Mouse (Mus musculus) stomach, embryonic 14.5 days (tissue): ENCODE data around the gene Ntpcr. TPM values are rescaled to one million over a fixed set of nuclear protein-coding genes. Genes with fewer than 3 reads are reported as not detected.

Experiments
- ATAC-seq: fragments of 200-750 bp; cut with Nextera tagmentation; 2 replicates; pipeline ENCODE4 v1.8.0; 2017; ENCODE audit warnings: low read depth, moderate TSS enrichment; ENCODE audit not compliant: insufficient number of reproducible peaks, insufficient read depth, low FRiP score
- H3K27ac ChIP-seq: fragments of 300-500 bp; sonication (generic); 2 replicates; pipeline ENCODE4 v1.5.1; 2014; ENCODE audit warnings: mild to moderate bottlenecking, low read length, moderate library complexity, mixed read lengths
- H3K27me3 ChIP-seq: fragments of 300-500 bp; sonication (generic); 2 replicates; pipeline ENCODE4 v1.6.1; 2014; ENCODE audit warnings: low read length, control low read depth, mixed read lengths; ENCODE audit not compliant: control insufficient read depth, insufficient read depth
- H3K36me3 ChIP-seq: fragments of 300-500 bp; sonication (generic); 2 replicates; pipeline ENCODE4 v1.6.1; 2014; ENCODE audit warnings: mild to moderate bottlenecking, control low read depth, low read length, moderate library complexity, mixed read lengths; ENCODE audit not compliant: control insufficient read depth, insufficient read depth
- H3K4me1 ChIP-seq: fragments of 300-500 bp; sonication (generic); 2 replicates; pipeline ENCODE4 v1.6.1; 2014; ENCODE audit warnings: low read length, control low read depth, mixed read lengths; ENCODE audit not compliant: control insufficient read depth, insufficient read depth
- H3K4me2 ChIP-seq: fragments of 300-500 bp; sonication (generic); replicated peaks from 2 replicates; pipeline ENCODE4 v1.6.1; 2014; ENCODE audit warnings: low read depth, low read length, control low read depth
- H3K4me3 ChIP-seq: fragments of 300-500 bp; sonication (generic); 2 replicates; pipeline ENCODE4 v1.5.1; 2014; ENCODE audit warnings: low read depth, low read length, control low read depth
- H3K9ac ChIP-seq: fragments of 300-500 bp; sonication (generic); replicated peaks from 2 replicates; pipeline ENCODE4 v1.6.1; 2014; ENCODE audit warnings: low read depth, mild to moderate bottlenecking, control low read depth, low read length, moderate library complexity, mixed read lengths
- H3K9me3 ChIP-seq: fragments of 300-500 bp; sonication (generic); 2 replicates; pipeline ENCODE4 v1.6.1; 2016; ENCODE audit warnings: low read depth, low read length, control low read depth; ENCODE audit not compliant: control insufficient read depth
- WGBS: fragments of 180-500 bp; shearing (Covaris S2); extraction: QIAGEN DNeasy Blood & Tissue Kit; methylation state at CpG from one replicate; pipeline ENCODE4 v1.1.7; 2014; 5-methylcytosine and 5-hydroxymethylcytosine counted together
- polyA plus RNA-seq: library from polyadenylated mRNA; unstranded; fragments of >200 nt; fragmentation: Nextera tagmentation; extraction: Ambion mirVana; gene quantifications from 2 replicates; pipeline ENCODE4 v1.2.1, GENCODE M21; 2014

The Ntpcr gene
- 34.5 and 37.1 TPM in 2 replicates for polyA plus RNA-seq

DNA sequence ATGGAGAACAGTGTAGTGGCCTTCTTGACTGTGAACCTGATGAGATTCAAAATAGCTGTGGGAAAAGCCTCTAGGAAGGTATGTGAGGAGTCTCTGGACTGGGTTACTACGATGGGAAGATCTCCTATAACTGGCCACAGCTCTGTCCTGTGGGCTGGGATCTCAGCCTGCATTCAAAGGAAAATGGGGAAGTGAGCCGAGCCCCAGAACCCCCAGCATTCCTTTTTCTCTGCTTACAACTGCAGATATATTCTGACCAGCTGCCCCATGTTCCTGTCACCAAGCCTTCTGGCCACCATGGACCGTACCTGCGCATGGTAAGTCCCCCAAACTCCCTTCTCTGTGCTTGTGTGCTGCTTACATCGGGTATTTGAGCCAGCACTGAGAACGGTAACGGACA is at the start of gene Ntpcr:
Gene Ntpcr (plus strand): TSS at position 218 of the 400 bp plus-strand sequence.
- WGBS: 76% methylated on average over 7 of the region's 7 CpGs
- no peaks in the 10 kb centered on the region for H3K27me3 ChIP-seq
- ATAC-seq: no peak

GRCm38 (mm10) chr8:125680851-125681408 is 48.8 kb upstream of the Ntpcr start:
- no peak overlapping the region for H3K9ac ChIP-seq
- H3K4me1 ChIP-seq: no peaks in the 10 kb centered on the region
- H3K9me3 ChIP-seq: no peaks in the 10 kb centered on the region
- no peaks in the 10 kb centered on the region for H3K36me3 ChIP-seq
- H3K27me3 ChIP-seq: no peaks in the 10 kb centered on the region
- no peak overlapping the region for H3K4me2 ChIP-seq
- H3K27ac ChIP-seq: no peak overlapping the region
- no peak overlapping the region for H3K4me3 ChIP-seq
- WGBS: 52% methylated on average over 8 of the region's 8 CpGs
- ATAC-seq: no peak

More for the DNA sequence above, at the start of gene Ntpcr:
- H3K4me2 ChIP-seq: no peak within 1 kb of the TSS
- H3K4me1 ChIP-seq: no peaks in the 10 kb centered on the region
- no peak within 1 kb of the TSS for H3K9ac ChIP-seq
- no peaks in the 10 kb centered on the region for H3K9me3 ChIP-seq
- H3K4me3 ChIP-seq: no peak within 1 kb of the TSS
- H3K36me3 ChIP-seq: no peaks in the 10 kb centered on the region
- H3K27ac ChIP-seq: no peak within 1 kb of the TSS

DNA sequence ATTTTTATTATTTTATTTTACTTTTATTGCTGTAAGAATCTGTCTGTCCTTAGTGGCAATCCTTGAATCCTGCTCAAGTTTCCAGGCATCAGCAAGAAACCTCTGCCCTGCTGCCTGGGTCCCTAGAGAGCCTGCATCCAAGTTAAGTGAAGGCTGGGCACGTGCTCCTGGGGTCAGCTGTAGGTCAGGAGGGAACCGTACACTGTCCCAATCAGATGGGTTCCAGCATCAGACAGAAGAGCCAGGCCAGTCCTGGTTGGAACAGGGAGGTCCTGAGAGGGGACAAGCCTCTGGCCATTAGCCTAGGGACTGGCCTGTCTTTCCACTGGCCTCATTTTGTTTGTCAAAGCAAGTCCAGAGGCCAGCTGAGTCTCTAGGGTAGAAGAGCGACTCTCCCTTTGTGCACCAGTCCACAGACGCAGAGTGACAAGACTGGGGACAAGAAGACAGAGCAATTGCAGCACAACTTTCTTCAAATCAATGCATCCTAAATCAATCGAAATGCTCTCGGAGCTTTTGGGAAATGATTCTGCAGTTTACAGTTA is 44.5 kb upstream of the Ntpcr start:
- H3K9me3 ChIP-seq: no peaks in the 10 kb centered on the region
- 61% methylated on average over 6 of the region's 6 CpGs for WGBS

GRCm38 (mm10) chr8:125686221-125686865 is 43.4 kb upstream of the Ntpcr start:
- Histone ChIP-seq H3K4me1 (no peaks in the 10 kb centered on the region), H3K36me3 (no peaks in the 10 kb centered on the region), H3K27ac (no peak overlapping the region), H3K4me2 (no peak overlapping the region), H3K9me3 (no peaks in the 10 kb centered on the region), H3K27me3 (no peaks in the 10 kb centered on the region), H3K9ac (no peak overlapping the region), H3K4me3 (no peak overlapping the region)
- WGBS: 55% methylated on average over 9 of the region's 9 CpGs
- ATAC-seq: no peak

More for the DNA sequence above, 44.5 kb upstream of the Ntpcr start:
- H3K4me3 ChIP-seq: no peak overlapping the region
- no peaks in the 10 kb centered on the region for H3K4me1 ChIP-seq
- H3K4me2 ChIP-seq: no peak overlapping the region
- H3K9ac ChIP-seq: no peak overlapping the region
- no peak overlapping the region for H3K27ac ChIP-seq
- H3K27me3 ChIP-seq: no peaks in the 10 kb centered on the region
- no peaks in the 10 kb centered on the region for H3K36me3 ChIP-seq
- no peak for ATAC-seq

DNA sequence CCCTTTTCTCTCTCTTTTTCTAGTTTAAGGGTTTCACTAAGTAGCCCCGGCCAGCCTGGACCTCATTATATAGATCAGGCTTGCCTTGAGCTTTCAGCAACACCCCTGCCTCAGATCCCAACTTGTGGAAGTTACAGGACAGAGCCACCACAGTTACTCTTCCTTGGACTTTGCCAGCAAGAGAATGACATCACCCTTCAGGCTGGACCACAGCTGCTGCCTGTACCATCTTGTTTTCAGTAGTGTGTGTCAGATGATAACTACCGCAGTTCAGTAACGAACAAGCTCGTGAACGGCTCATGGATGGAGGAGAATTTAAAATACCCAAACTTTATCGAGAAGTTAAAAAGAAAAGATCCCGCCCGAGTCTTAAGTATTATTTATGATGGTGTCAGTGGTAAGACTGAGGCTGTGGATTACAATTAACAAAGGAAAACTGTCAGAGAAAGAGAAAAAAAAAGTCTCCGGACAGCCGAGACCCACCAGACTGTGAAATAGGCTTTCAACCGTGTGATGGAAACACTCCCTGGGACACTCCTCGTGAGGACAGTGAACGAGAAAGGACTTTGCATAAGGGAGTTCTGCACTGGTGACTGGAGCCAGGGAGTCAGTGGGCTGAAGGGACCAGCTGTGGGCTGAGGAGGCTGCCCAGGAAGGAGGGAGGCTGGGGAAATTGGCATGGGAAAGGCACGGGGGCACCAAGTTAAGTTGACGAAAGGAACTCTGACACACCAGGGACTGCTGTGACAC is 39.4 kb upstream of the Ntpcr start:
- no peak for ATAC-seq
- Histone ChIP-seq H3K4me3 (no peak overlapping the region), H3K36me3 (no peaks in the 10 kb centered on the region), H3K4me2 (no peak overlapping the region), H3K27ac (no peak overlapping the region), H3K4me1 (no peaks in the 10 kb centered on the region), H3K9ac (no peak overlapping the region), H3K9me3 (no peaks in the 10 kb centered on the region), H3K27me3 (no peaks in the 10 kb centered on the region)
- 75% methylated on average over 15 of the region's 15 CpGs for WGBS

GRCm38 (mm10) chr8:125690961-125691360 is 38.8 kb upstream of the Ntpcr start:
- Histone ChIP-seq H3K4me1 (no peaks in the 10 kb centered on the region), H3K9ac (no peak overlapping the region), H3K27ac (no peak overlapping the region), H3K4me3 (no peak overlapping the region), H3K27me3 (no peaks in the 10 kb centered on the region), H3K4me2 (no peak overlapping the region), H3K36me3 (no peaks in the 10 kb centered on the region), H3K9me3 (no peaks in the 10 kb centered on the region)
- 76% methylated on average over 3 of the region's 3 CpGs for WGBS
- ATAC-seq: no peak

GRCm38 (mm10) chr8:125692447-125692846 is 37.3 kb upstream of the Ntpcr start:
- no peak overlapping the region for H3K27ac ChIP-seq
- H3K9ac ChIP-seq: no peak overlapping the region
- H3K4me3 ChIP-seq: no peak overlapping the region
- ATAC-seq: no peak
- no peak overlapping the region for H3K4me2 ChIP-seq
- WGBS: 49% methylated on average over 5 of the region's 5 CpGs
- H3K27me3 ChIP-seq: no peaks in the 10 kb centered on the region
- H3K4me1 ChIP-seq: no peaks in the 10 kb centered on the region
- H3K9me3 ChIP-seq: no peaks in the 10 kb centered on the region
- no peaks in the 10 kb centered on the region for H3K36me3 ChIP-seq

- H3K4me1 ChIP-seq: no peaks in the 10 kb centered on the region
- no peaks in the 10 kb centered on the region for H3K9me3 ChIP-seq
- H3K36me3 ChIP-seq: no peaks in the 10 kb centered on the region
- H3K4me2 ChIP-seq: no peak overlapping the region
- no peaks in the 10 kb centered on the region for H3K27me3 ChIP-seq
- H3K27ac ChIP-seq: no peak overlapping the region
- no peak overlapping the region for H3K9ac ChIP-seq
- H3K4me3 ChIP-seq: no peak overlapping the region
- WGBS: 76% methylated on average over 3 of the region's 3 CpGs
- ATAC-seq: no peak
Observed at GRCm38 (mm10) chr8:125693197-125693596, 36.6 kb upstream of the Ntpcr start.
